Mouse (Mus musculus) kidney, postnatal 0 days (tissue): ENCODE data around the gene Atp8b5. TPM values are rescaled to one million over a fixed set of nuclear protein-coding genes. Genes with fewer than 3 reads are reported as not detected.

Source experiments
- ATAC-seq: fragments of 200-750 bp; cut with Nextera tagmentation; replicated peaks from 2 replicates; pipeline ENCODE4 v1.8.0; 2017; ENCODE audit warnings: low read depth, moderate number of reproducible peaks, moderate TSS enrichment, moderate library complexity; ENCODE audit not compliant: low FRiP score
- DNase-seq: peaks from one replicate; pipeline ENCODE4 v3.0.0-alpha.2; 2016; ENCODE audit warnings: low spot score
- H3K27ac ChIP-seq: fragments of 300-500 bp; sonication (generic); 2 replicates; pipeline ENCODE4 v1.5.1; 2014; ENCODE audit warnings: mild to moderate bottlenecking
- H3K27me3 ChIP-seq: fragments of 300-500 bp; sonication (generic); 2 replicates; pipeline ENCODE4 v1.6.1; 2014; ENCODE audit warnings: low read length, mixed read lengths; ENCODE audit not compliant: insufficient read depth
- H3K36me3 ChIP-seq: fragments of 300-500 bp; sonication (generic); 2 replicates; pipeline ENCODE4 v1.6.1; 2014; ENCODE audit warnings: low read length, mixed read lengths; ENCODE audit not compliant: insufficient read depth
- H3K4me1 ChIP-seq: fragments of 300-500 bp; sonication (generic); replicated peaks from 2 replicates; pipeline ENCODE4 v1.6.1; 2014; ENCODE audit warnings: antibody characterized with exemption, low read length, mixed read lengths; ENCODE audit not compliant: insufficient read depth
- H3K4me2 ChIP-seq: fragments of 300-500 bp; sonication (generic); 2 replicates; pipeline ENCODE4 v1.6.1; 2014; ENCODE audit warnings: mild to moderate bottlenecking, low read length, moderate library complexity, mixed read lengths
- H3K4me3 ChIP-seq: fragments of 300-500 bp; sonication (generic); replicated peaks from 2 replicates; pipeline ENCODE4 v1.5.1; 2014; ENCODE audit warnings: low read depth, low read length
- H3K9ac ChIP-seq: fragments of 300-500 bp; sonication (generic); 2 replicates; pipeline ENCODE4 v1.6.1; 2014; ENCODE audit warnings: low read depth, low read length
- H3K9me3 ChIP-seq: fragments of 300-500 bp; sonication (generic); replicated peaks from 2 replicates; pipeline ENCODE4 v1.6.1; 2016; ENCODE audit warnings: low read length, inconsistent platforms, mixed read lengths
- CTCF ChIP-seq: IDR thresholded peaks from 2 replicates; pipeline ENCODE4 v1.5.1; 2016; ENCODE audit warnings: antibody characterized with exemption, low read depth, mild to moderate bottlenecking, moderate library complexity
- WGBS: fragments of 180-500 bp; shearing (Covaris S2); extraction: QIAGEN DNeasy Blood & Tissue Kit; methylation state at CpG from one replicate; pipeline ENCODE4 v1.1.7; 2014; 5-methylcytosine and 5-hydroxymethylcytosine counted together
- polyA plus RNA-seq: library from polyadenylated mRNA; unstranded; fragments of >200 nt; fragmentation: Nextera tagmentation; extraction: Ambion mirVana; gene quantifications from 2 replicates; pipeline ENCODE4 v1.2.1, GENCODE M21; 2015

Gene Atp8b5
- 0.37 and 0.51 TPM in 2 replicates for polyA plus RNA-seq

DNA sequence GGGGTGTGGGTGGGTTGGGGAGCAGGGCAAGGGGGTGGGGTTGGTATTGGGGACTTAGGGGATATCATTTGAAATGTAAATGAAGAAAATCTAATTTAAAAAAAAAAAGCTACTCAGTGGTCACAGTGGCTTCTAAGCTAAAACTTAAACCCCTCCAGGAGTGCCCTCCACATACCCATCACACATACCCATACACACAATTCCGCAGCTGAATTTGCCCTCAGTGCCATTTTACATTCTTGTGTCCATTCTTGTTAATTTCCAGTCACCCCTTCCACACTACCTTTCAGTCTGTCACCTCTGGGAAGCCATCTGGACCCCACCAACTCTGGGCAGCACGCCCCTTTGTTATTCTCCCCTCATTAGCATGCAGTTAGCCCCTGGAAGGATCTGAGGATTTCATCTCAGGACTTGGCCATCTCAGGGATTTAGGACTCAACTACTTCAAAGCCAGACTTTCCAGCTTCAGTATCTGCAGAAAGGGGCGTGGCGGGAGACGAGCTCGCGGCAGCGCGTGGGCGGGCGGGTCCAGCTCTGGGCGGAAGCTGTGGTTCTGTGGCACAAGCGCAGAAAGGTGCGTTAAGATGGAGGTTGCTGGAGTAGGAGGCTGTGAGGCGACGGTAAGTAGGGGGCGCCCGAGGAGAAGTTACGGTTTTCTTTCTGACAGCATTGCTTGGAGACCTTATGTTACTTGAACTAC, at the start of gene Atp8b5:
Gene Atp8b5 (plus strand): TSS at position 537 of the 700 bp plus-strand sequence.
- H3K36me3 ChIP-seq: no peaks in the 10 kb centered on the region
- H3K27ac ChIP-seq: no peak within 1 kb of the TSS
- DNase-seq: peak; percentile 95
- H3K9me3 ChIP-seq: no peaks in the 10 kb centered on the region
- peak; percentile 79 for ATAC-seq
- H3K4me3 ChIP-seq: peak within 1 kb of the TSS; percentile 16
- no peaks in the 10 kb centered on the region for H3K27me3 ChIP-seq
- peak within 1 kb of the TSS; percentile 55 for H3K4me2 ChIP-seq
- TF ChIP-seq CTCF: peak; percentile 85
- WGBS: 3% methylated on average over 19 of the region's 19 CpGs
- peaks cover 4% of the 10 kb centered on the region; the same call in 1 of the 2 replicates for H3K4me1 ChIP-seq
- no peak within 1 kb of the TSS for H3K9ac ChIP-seq

DNA sequence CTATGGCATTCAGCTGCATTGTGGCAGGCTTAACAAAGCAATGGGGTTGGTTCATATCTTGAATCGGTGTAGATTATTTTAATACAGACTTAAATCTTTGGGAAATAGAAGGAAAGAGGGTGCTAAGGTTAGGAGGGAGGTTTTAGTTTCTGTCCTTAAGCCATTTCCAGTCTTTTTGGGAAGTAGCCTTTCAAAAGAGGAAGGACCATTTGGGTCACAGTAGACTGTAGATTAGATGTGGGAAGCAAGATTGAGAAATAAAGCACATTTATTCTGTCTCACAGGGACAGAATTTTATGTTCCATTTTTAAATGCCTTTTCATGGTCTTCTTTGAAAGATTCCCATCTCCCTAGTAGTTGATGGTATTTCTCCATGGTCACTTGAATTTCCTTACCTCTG, 49.0 kb upstream of the Atp8b5 start:
- Histone ChIP-seq H3K27ac (no peak overlapping the region), H3K4me1 (no peaks in the 10 kb centered on the region), H3K9ac (no peak overlapping the region), H3K27me3 (no peaks in the 10 kb centered on the region), H3K36me3 (no peaks in the 10 kb centered on the region), H3K4me2 (no peak overlapping the region), H3K9me3 (no peaks in the 10 kb centered on the region), H3K4me3 (no peak overlapping the region)
- TF ChIP-seq CTCF: no peak
- ATAC-seq (no peak), DNase-seq (no peak)
- 86% methylated on average over 1 of the region's 1 CpGs for WGBS

DNA sequence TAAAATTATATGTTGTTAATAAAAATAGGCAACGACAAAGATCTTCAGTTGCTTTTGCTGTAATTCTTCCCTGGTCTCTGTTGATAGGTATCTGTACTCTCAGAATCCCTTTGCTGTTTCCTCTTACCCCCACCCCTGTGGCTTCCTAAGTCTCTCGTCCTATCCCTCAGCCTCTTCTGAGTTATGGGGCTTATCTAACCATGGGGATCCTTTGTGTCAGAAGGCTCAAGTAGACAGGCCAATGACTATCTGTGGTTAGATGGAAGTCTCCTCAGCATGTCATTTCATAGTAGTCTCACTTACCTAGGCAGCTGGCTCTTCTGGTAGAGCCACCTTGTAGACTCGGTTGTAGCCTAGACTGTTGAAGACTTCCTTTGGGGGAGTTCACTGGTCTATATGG, 35.1 kb upstream of the Atp8b5 start:
- no peak for TF ChIP-seq CTCF
- H3K36me3 ChIP-seq: no peaks in the 10 kb centered on the region
- WGBS: 89% methylated on average over 3 of the region's 3 CpGs

DNA sequence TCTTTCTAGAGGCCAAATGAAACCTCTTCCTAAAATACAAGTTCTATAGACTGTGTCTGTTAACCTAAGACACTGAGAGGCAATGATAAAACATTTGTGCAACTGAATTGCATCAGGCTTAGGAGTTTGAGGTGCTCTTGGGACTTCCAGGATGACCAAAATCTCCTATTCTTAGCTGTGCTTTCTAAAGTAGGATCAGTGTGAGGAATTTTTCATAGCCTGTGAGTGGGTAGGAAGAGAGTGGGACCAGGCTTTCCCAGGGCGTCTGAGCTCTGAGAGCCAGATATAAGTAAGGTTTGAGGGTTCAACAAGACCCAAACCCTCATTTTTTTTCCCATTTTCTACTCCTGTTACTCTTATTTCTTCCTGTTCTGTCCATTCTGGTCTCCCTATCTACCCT, 34.0 kb upstream of the Atp8b5 start:
- Histone ChIP-seq H3K4me2 (no peak overlapping the region), H3K27me3 (no peaks in the 10 kb centered on the region), H3K4me1 (no peaks in the 10 kb centered on the region), H3K4me3 (no peak overlapping the region), H3K27ac (no peak overlapping the region), H3K9ac (no peak overlapping the region), H3K36me3 (no peaks in the 10 kb centered on the region), H3K9me3 (no peaks in the 10 kb centered on the region)
- WGBS: 84% methylated on average over 1 of the region's 1 CpGs
- TF ChIP-seq CTCF: no peak
- DNase-seq: no peak
- no peak for ATAC-seq

More for the DNA sequence above, 35.1 kb upstream of the Atp8b5 start:
- Histone ChIP-seq H3K4me1 (no peaks in the 10 kb centered on the region), H3K4me2 (no peak overlapping the region), H3K27ac (no peak overlapping the region), H3K27me3 (no peaks in the 10 kb centered on the region), H3K9ac (no peak overlapping the region), H3K9me3 (no peaks in the 10 kb centered on the region), H3K4me3 (no peak overlapping the region)
- ATAC-seq: no peak
- DNase-seq: no peak

DNA sequence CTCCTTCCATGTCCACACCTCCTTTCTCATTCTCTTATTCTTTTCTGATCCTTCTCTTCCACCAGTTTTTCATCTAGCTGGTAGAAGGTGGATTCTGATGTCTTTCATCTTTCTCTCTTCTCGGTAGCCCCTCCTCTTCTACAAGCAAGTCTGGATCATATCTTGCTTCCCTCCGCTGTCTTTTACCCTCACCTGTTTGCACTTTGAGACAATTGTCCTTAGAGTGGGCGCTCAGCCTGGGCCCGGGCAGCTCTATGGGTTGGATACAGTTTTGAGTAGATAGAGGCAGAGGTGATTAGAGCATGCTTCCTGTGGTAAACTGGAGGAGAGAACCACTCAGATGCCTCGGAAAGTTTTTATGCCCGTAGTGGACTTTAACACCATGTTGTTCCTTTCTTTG, 33.5 kb upstream of the Atp8b5 start:
- no peak overlapping the region for H3K9ac ChIP-seq
- no peak for TF ChIP-seq CTCF
- H3K9me3 ChIP-seq: no peaks in the 10 kb centered on the region
- no peaks in the 10 kb centered on the region for H3K36me3 ChIP-seq
- no peaks in the 10 kb centered on the region for H3K27me3 ChIP-seq
- no peaks in the 10 kb centered on the region for H3K4me1 ChIP-seq
- DNase-seq: no peak
- WGBS: 93% methylated on average over 6 of the region's 6 CpGs
- no peak overlapping the region for H3K27ac ChIP-seq
- no peak for ATAC-seq
- H3K4me2 ChIP-seq: no peak overlapping the region
- no peak overlapping the region for H3K4me3 ChIP-seq

DNA sequence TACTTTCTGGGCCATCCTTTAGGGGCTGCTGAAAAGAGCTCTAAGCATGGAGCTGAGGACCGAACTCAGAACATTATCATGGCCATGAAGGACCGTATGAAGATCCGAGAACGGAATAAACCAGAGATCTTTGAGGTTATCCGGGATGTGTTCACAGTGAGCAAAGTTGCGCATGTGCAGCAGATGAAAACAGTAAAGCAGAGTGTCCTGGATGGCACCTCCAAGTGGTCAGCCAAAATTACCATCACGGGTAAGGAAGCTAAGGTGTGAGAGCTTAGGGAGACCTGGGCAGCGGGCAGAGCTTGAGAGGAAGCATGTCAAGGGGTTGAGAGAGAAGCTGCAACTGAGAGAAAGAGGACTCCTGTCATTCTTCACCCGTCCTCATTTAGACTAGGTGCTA, 30.1 kb upstream of the Atp8b5 start:
- Histone ChIP-seq H3K27me3 (no peaks in the 10 kb centered on the region), H3K4me3 (no peak overlapping the region), H3K4me1 (no peaks in the 10 kb centered on the region), H3K4me2 (no peak overlapping the region), H3K27ac (no peak overlapping the region), H3K9me3 (no peaks in the 10 kb centered on the region), H3K36me3 (no peaks in the 10 kb centered on the region), H3K9ac (no peak overlapping the region)
- TF ChIP-seq CTCF: no peak
- 92% methylated on average over 9 of the region's 9 CpGs for WGBS
- DNase-seq (no peak), ATAC-seq (no peak)

DNA sequence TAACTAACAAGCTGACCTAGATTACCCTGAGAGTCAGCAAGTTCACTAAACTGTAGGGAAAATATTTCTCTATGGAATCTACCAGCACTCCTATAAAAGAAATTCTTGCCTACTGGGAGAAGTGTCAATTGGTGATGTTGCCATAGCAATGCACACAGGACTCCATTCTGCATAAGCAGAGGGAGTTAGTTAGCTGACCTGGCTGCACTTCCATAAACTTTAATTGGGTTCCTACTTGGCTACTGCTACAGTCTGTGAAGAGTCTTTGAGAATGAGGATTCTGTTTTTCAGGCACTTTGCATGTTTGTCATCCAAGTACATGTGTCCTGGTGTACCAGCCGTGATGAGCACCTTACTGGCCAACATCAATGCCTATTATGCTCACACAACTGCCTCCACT, 26.2 kb upstream of the Atp8b5 start:
- 74% methylated on average over 1 of the region's 1 CpGs for WGBS

More for the DNA sequence above, 26.2 kb upstream of the Atp8b5 start:
- H3K9me3 ChIP-seq: no peaks in the 10 kb centered on the region
- H3K4me2 ChIP-seq: no peak overlapping the region
- no peaks in the 10 kb centered on the region for H3K27me3 ChIP-seq
- H3K36me3 ChIP-seq: no peaks in the 10 kb centered on the region
- no peak overlapping the region for H3K4me3 ChIP-seq
- no peak overlapping the region for H3K9ac ChIP-seq
- DNase-seq: no peak
- H3K4me1 ChIP-seq: no peaks in the 10 kb centered on the region
- no peak overlapping the region for H3K27ac ChIP-seq
- no peak for ATAC-seq
- no peak for TF ChIP-seq CTCF
